Comparison of ENCODE assay signal across 26 mouse cellular contexts in the genomic region with DNA sequence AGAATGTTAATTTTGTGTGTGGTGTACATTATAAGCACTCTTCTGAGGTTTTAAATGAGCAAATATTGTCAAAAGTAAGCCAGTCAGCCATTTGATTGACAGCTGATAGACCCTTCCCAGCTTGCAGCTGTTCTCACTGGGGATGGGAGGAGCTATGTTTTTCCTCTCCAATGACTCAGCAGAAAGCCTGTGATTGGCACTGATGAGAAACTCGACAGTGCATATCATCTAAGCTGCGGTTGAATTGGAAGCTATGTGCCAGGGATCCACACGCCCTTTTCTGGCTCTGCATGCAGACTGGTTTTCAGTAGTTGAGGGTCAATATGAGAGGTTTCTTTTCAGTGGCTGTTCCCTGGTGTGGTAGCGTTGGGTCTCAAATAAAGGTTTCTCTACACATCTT. TPM values are rescaled to one million over a fixed set of nuclear protein-coding genes. Genes with fewer than 3 reads are reported as not detected.
DNase-seq lines count a peak whose midpoint lies in the region; ATAC-seq and TF ChIP-seq lines count a peak whose summit lies in the region.
"Had no signal": no experiment of that assay in that cellular context is flagged by ENCODE, and none has a peak within 500 bp of the region (broad histone marks: within the 10 kb centered on the region; RNA-seq: fewer than 3 reads in every experiment).

No protein-coding gene starts in this region.

- H3K36me3 ChIP-seq in heart, adult 2 months (ENCODE audit: control insufficient read depth, insufficient read depth, low read length), result no peaks in the 10 kb centered on the region
- H3K36me3 ChIP-seq in heart, embryonic 12.5 days, result no peaks in the 10 kb centered on the region
- H3K36me3 ChIP-seq in CH12.LX (replicated peaks in 1 of 2; ENCODE audit: control insufficient read depth in 1 of 2, insufficient read depth in 1 of 2, low read length in 1 of 2), result no peaks in the 10 kb centered on the region
- no peaks in the 10 kb centered on the region for H3K36me3 ChIP-seq in forebrain, embryonic 15.5 days
- H3K36me3 ChIP-seq: heart, embryonic 13.5 days; limb, embryonic 15.5 days; midbrain, embryonic 10.5 days; neural tube, embryonic 12.5 days had no signal

- peaks cover 1% of the 10 kb centered on the region; the same call in 1 of the 2 replicates for H3K4me1 ChIP-seq in heart, adult 2 months (ENCODE audit: control insufficient read depth, insufficient read depth, low read length)
- 0 out of 2 replicates have a peak, but pooled peaks cover under 1% of the 10 kb centered on the region for H3K4me1 ChIP-seq in heart, embryonic 12.5 days (replicated peaks)
- peaks cover 18 to 80% of the 10 kb centered on the region in 2 experiments for H3K4me1 ChIP-seq in CH12.LX (ENCODE audit: control insufficient read depth in 1 of 2, insufficient read depth in 2 of 2)
- H3K4me1 ChIP-seq in forebrain, embryonic 15.5 days, result 0 out of 2 replicates have a peak, but pooled peaks cover 5% of the 10 kb centered on the region
- H3K4me1 ChIP-seq: limb, embryonic 15.5 days; neural tube, embryonic 12.5 days had no signal

- TF ChIP-seq CTCF in heart, adult 2 months (IDR thresholded peaks at IDR 0.05), result no peak
- no peak for TF ChIP-seq CTCF in CH12.LX (conservative IDR thresholded peaks at IDR 0.05 in 1 of 2, IDR thresholded peaks at IDR 0.05 in 1 of 2; ENCODE audit: low read depth in 2 of 2, low read length in 2 of 2)

- 46% methylated on average over 4 of the region's 4 CpGs for WGBS in heart, adult 2 months
- 50% methylated on average over 4 of the region's 4 CpGs for WGBS in heart, embryonic 12.5 days
- WGBS in forebrain, embryonic 15.5 days, result 55% methylated on average over 4 of the region's 4 CpGs

- no peak overlapping the region for H3K4me2 ChIP-seq in heart, embryonic 12.5 days
- no peak overlapping the region for H3K4me2 ChIP-seq in CH12.LX (ENCODE audit: insufficient read depth, low read depth, poor library complexity, severe bottlenecking)
- H3K4me2 ChIP-seq in forebrain, embryonic 15.5 days (replicated peaks), result no peak overlapping the region
- H3K4me2 ChIP-seq: heart, embryonic 13.5 days; limb, embryonic 15.5 days; neural tube, embryonic 12.5 days had no signal

- H3K27me3 ChIP-seq in heart, adult 2 months (ENCODE audit: control insufficient read depth, insufficient read depth, low read length), result no peaks in the 10 kb centered on the region
- peaks cover 37% of the 10 kb centered on the region for H3K27me3 ChIP-seq in heart, embryonic 12.5 days (replicated peaks)
- no peaks in the 10 kb centered on the region for H3K27me3 ChIP-seq in CH12.LX (replicated peaks)
- H3K27me3 ChIP-seq in forebrain, embryonic 15.5 days, result no peaks in the 10 kb centered on the region
- H3K27me3 ChIP-seq: limb, embryonic 15.5 days; neural tube, embryonic 12.5 days had no signal

- H3K27ac ChIP-seq in heart, adult 2 months, result peak overlapping the region; percentile 13; the same call in 1 of the 2 replicates
- H3K27ac ChIP-seq in heart, embryonic 12.5 days (ENCODE audit: poor library complexity, severe bottlenecking), result no peak overlapping the region
- H3K27ac ChIP-seq in CH12.LX (ENCODE audit: insufficient read depth, low read depth), result no peak overlapping the region
- no peak overlapping the region for H3K27ac ChIP-seq in forebrain, embryonic 15.5 days (replicated peaks)
- H3K27ac ChIP-seq: heart, embryonic 13.5 days; limb, embryonic 15.5 days; midbrain, embryonic 10.5 days; neural tube, embryonic 12.5 days had no signal

- H3K9me3 ChIP-seq in heart, embryonic 12.5 days (replicated peaks), result no peaks in the 10 kb centered on the region
- H3K9me3 ChIP-seq in CH12.LX (replicated peaks; ENCODE audit: low read length), result no peaks in the 10 kb centered on the region
- H3K9me3 ChIP-seq in forebrain, embryonic 15.5 days, result no peaks in the 10 kb centered on the region
- H3K9me3 ChIP-seq: heart, embryonic 13.5 days; limb, embryonic 15.5 days; midbrain, embryonic 10.5 days; neural tube, embryonic 12.5 days had no signal

- in situ Hi-C loops in CH12.LX (cut with MboI; ENCODE audit: low pct_ligation_motif_present, low pct_unique_long_range_greater_than_20kb, low sequenced_read_pairs), result loop anchor here (5.0 kb wide), 1 partner anchor 67 kb away; no protein-coding TSS in a partner anchor

- H3K9ac ChIP-seq in heart, adult 2 months (ENCODE audit: low read depth, low read length), result no peak overlapping the region
- H3K9ac ChIP-seq in heart, embryonic 12.5 days, result no peak overlapping the region
- no peak overlapping the region for H3K9ac ChIP-seq in CH12.LX (ENCODE audit: insufficient read depth, low read depth)
- no peak overlapping the region for H3K9ac ChIP-seq in forebrain, embryonic 15.5 days (replicated peaks)
- H3K9ac ChIP-seq: heart, embryonic 13.5 days; limb, embryonic 15.5 days; liver, postnatal 0 days; neural tube, embryonic 12.5 days had no signal

- intact Hi-C loops in heart, adult 2 months (cut with DNase I), result no loop called here

- no peak for DNase-seq in heart, adult 2 months
- DNase-seq in CH12.LX (ENCODE audit: extremely low read depth), result peak; percentile 62
- DNase-seq in ZHBTc4 (ENCODE audit: low read depth, low spot score), result peak; percentile 51
- no peak for DNase-seq in frontal cortex, adult 2 months (ENCODE audit: extremely low spot score in 1 of 2, low spot score in 1 of 2)
- DNase-seq in embryo, embryonic 10.5 days (ENCODE audit: low spot score), result no peak
- DNase-seq: cerebellum, adult 11 months; cerebellum, postnatal 25 days; kidney, adult 9 months; layer of hippocampus, postnatal 36 days; liver, postnatal 0 days; right cerebral cortex, postnatal 4 days had no signal

- H3K79me2 ChIP-seq in heart, adult 2 months (replicated peaks; ENCODE audit: control insufficient read depth, insufficient read depth, low read length), result no peaks in the 10 kb centered on the region
- no peaks in the 10 kb centered on the region for H3K79me2 ChIP-seq in CH12.LX (replicated peaks; ENCODE audit: control insufficient read depth, extremely low read depth, insufficient read depth, poor library complexity, severe bottlenecking)

- no peak for ATAC-seq in heart, embryonic 12.5 days (ENCODE audit: insufficient number of reproducible peaks, low FRiP score)
- ATAC-seq in megakaryocyte-erythroid progenitor cell, adult 5-6 weeks (replicated peaks; ENCODE audit: low FRiP score, low TSS enrichment, poor library complexity, severe bottlenecking), result peak; percentile 21
- ATAC-seq in forebrain, embryonic 15.5 days (replicated peaks), result no peak
- ATAC-seq: CD4-positive, CD25-positive, alpha-beta regulatory T cell, adult 4 months; inflammation-experienced regulatory T-cells, adult 6 months; liver, postnatal 0 days had no signal

- H3K4me3 ChIP-seq in heart, adult 2 months, result no peak overlapping the region
- no peak overlapping the region for H3K4me3 ChIP-seq in heart, embryonic 12.5 days
- H3K4me3 ChIP-seq in CH12.LX (replicated peaks in 1 of 3; ENCODE audit: low read depth in 2 of 3, low read length in 2 of 3, poor library complexity in 1 of 3), result no peak overlapping the region
- no peak overlapping the region for H3K4me3 ChIP-seq in forebrain, embryonic 15.5 days
- H3K4me3 ChIP-seq: heart, embryonic 13.5 days; limb, embryonic 15.5 days; midbrain, embryonic 10.5 days; neural tube, embryonic 12.5 days had no signal

- no peak for TF ChIP-seq POLR2A in heart, adult 2 months (IDR thresholded peaks at IDR 0.05; ENCODE audit: insufficient read depth, low read depth, low read length)
- TF ChIP-seq POLR2A in CH12.LX (IDR thresholded peaks at IDR 0.05; ENCODE audit: low read depth, low read length), result no peak

- dilution Hi-C loops in CH12.LX (cut with MboI; ENCODE audit: extremely low pct_ligation_motif_present, extremely low pct_unique_long_range_greater_than_20kb, low sequenced_read_pairs), result no loop called here

- no peak for TF ChIP-seq EP300 in heart, adult 2 months (IDR thresholded peaks at IDR 0.05; ENCODE audit: insufficient read depth, low read depth, low read length)
- no peak for TF ChIP-seq EP300 in CH12.LX (IDR thresholded peaks at IDR 0.05; ENCODE audit: low read length)

- TF ChIP-seq RAD21 in CH12.LX (IDR thresholded peaks at IDR 0.05; ENCODE audit: low read depth, low read length), result no peak

RNA-seq across cellular contexts. Expression of a gene that starts 20.3 kb away (rescaled TPM):
- total RNA-seq in heart, adult 2 months (2021), result not detected
- polyA plus RNA-seq in heart, adult 2 months (2012; rRNA removed), result not detected in 2 replicates
- not detected in 2 replicates for polyA plus RNA-seq in heart, embryonic 12.5 days (2016; fragmentation: Nextera tagmentation; extraction: Ambion mirVana)
- total RNA-seq in CH12.LX (2012; rRNA removed), result not detected in 2 replicates
- total RNA-seq in CH12.LX (2014; rRNA removed), result not detected in 2 replicates
- 0.08 and 0.09 TPM in 2 replicates for polyA plus RNA-seq in CH12.LX (2012; ENCODE audit: insufficient read length, low read depth)
- not detected in 2 replicates for total RNA-seq in megakaryocyte-erythroid progenitor cell, adult 5-6 weeks (2014; fragmentation: Nextera tagmentation)
- total RNA-seq in megakaryocyte-erythroid progenitor cell, adult 5-6 weeks (2017), result 0.28 TPM in 1 of 2 replicates, not detected in the other
- polyA plus RNA-seq in frontal cortex, adult 2 months (2012; rRNA removed), result not detected in 2 replicates
- polyA plus RNA-seq in forebrain, embryonic 15.5 days (2015; fragmentation: Nextera tagmentation; extraction: Ambion mirVana), result not detected in 2 replicates
- total RNA-seq: gastrocnemius, postnatal 4 days; hematopoietic stem cell, adult 5-6 weeks; left cerebral cortex, postnatal 25 days had no signal
- polyA plus RNA-seq: embryonic facial prominence, embryonic 11.5 days; midbrain, embryonic 10.5 days; neural tube, embryonic 12.5 days had no signal

RNA-seq across cellular contexts. Expression of a gene that starts 36.4 kb away (rescaled TPM):
- total RNA-seq in heart, adult 2 months (2021), result not detected
- not detected in 2 replicates for polyA plus RNA-seq in heart, adult 2 months (2012; rRNA removed)
- polyA plus RNA-seq in heart, embryonic 12.5 days (2016; fragmentation: Nextera tagmentation; extraction: Ambion mirVana), result not detected in 2 replicates
- total RNA-seq in CH12.LX (2012; rRNA removed) (not detected in 2 replicates), CH12.LX (2014; rRNA removed) (not detected in 2 replicates)
- not detected in 2 replicates for polyA plus RNA-seq in CH12.LX (2012; ENCODE audit: insufficient read length, low read depth)
- not detected in 2 replicates for total RNA-seq in megakaryocyte-erythroid progenitor cell, adult 5-6 weeks (2014; fragmentation: Nextera tagmentation)
- total RNA-seq in megakaryocyte-erythroid progenitor cell, adult 5-6 weeks (2017), result not detected in 2 replicates
- not detected in 2 replicates for polyA plus RNA-seq in frontal cortex, adult 2 months (2012; rRNA removed)
- not detected in 2 replicates for polyA plus RNA-seq in forebrain, embryonic 15.5 days (2015; fragmentation: Nextera tagmentation; extraction: Ambion mirVana)
- total RNA-seq: gastrocnemius, postnatal 4 days; hematopoietic stem cell, adult 5-6 weeks; layer of hippocampus, postnatal 36 days; left cerebral cortex, postnatal 25 days had no signal
- polyA plus RNA-seq: CD4-positive, CD25-positive, alpha-beta regulatory T cell, adult 4 months; embryonic facial prominence, embryonic 11.5 days; heart, embryonic 13.5 days; inflammation-experienced regulatory T-cells, adult 6 months; large intestine, adult 2 months; limb, embryonic 15.5 days; midbrain, embryonic 10.5 days; neural tube, embryonic 12.5 days had no signal

RNA-seq across cellular contexts. Expression of a gene that starts 48.0 kb away (rescaled TPM):
- not detected for total RNA-seq in heart, adult 2 months (2021)
- polyA plus RNA-seq in heart, adult 2 months (2012; rRNA removed), result not detected in 2 replicates
- polyA plus RNA-seq in heart, embryonic 12.5 days (2016; fragmentation: Nextera tagmentation; extraction: Ambion mirVana), result not detected in 2 replicates
- total RNA-seq in CH12.LX (2012; rRNA removed) (not detected in 2 replicates), CH12.LX (2014; rRNA removed) (not detected in 2 replicates)
- not detected in 2 replicates for polyA plus RNA-seq in CH12.LX (2012; ENCODE audit: insufficient read length, low read depth)
- total RNA-seq in megakaryocyte-erythroid progenitor cell, adult 5-6 weeks (2014; fragmentation: Nextera tagmentation), result not detected in 2 replicates
- not detected in 2 replicates for total RNA-seq in megakaryocyte-erythroid progenitor cell, adult 5-6 weeks (2017)
- polyA plus RNA-seq in frontal cortex, adult 2 months (2012; rRNA removed), result not detected in 2 replicates
- not detected in 2 replicates for polyA plus RNA-seq in forebrain, embryonic 15.5 days (2015; fragmentation: Nextera tagmentation; extraction: Ambion mirVana)
- total RNA-seq: adrenal gland, adult 18-20 months; gastrocnemius, postnatal 4 days; hematopoietic stem cell, adult 5-6 weeks; layer of hippocampus, postnatal 36 days; left cerebral cortex, postnatal 25 days had no signal
- polyA plus RNA-seq: CD4-positive, CD25-positive, alpha-beta regulatory T cell, adult 4 months; embryonic facial prominence, embryonic 11.5 days; heart, embryonic 13.5 days; inflammation-experienced regulatory T-cells, adult 6 months; large intestine, adult 2 months; limb, embryonic 15.5 days; liver, postnatal 0 days; midbrain, embryonic 10.5 days; neural tube, embryonic 12.5 days had no signal

RNA-seq across cellular contexts. Expression of a gene that starts 51.0 kb away (rescaled TPM):
- total RNA-seq in heart, adult 2 months (2021), result not detected
- polyA plus RNA-seq in heart, adult 2 months (2012; rRNA removed), result 0.62 TPM in 1 of 2 replicates, not detected in the other
- polyA plus RNA-seq in heart, embryonic 12.5 days (2016; fragmentation: Nextera tagmentation; extraction: Ambion mirVana), result 0.17 and 0.28 TPM in 2 replicates
- total RNA-seq in CH12.LX (2012; rRNA removed) (0.08 and 0.13 TPM in 2 replicates), CH12.LX (2014; rRNA removed) (0.36 and 0.42 TPM in 2 replicates)
- polyA plus RNA-seq in CH12.LX (2012; ENCODE audit: insufficient read length, low read depth), result 0.23 TPM in 1 of 2 replicates, not detected in the other
- total RNA-seq in megakaryocyte-erythroid progenitor cell, adult 5-6 weeks (2014; fragmentation: Nextera tagmentation), result not detected in 2 replicates
- total RNA-seq in megakaryocyte-erythroid progenitor cell, adult 5-6 weeks (2017), result not detected in 2 replicates
- polyA plus RNA-seq in frontal cortex, adult 2 months (2012; rRNA removed), result 1.5 TPM in 2 replicates
- polyA plus RNA-seq in forebrain, embryonic 15.5 days (2015; fragmentation: Nextera tagmentation; extraction: Ambion mirVana), result not detected in 2 replicates
- total RNA-seq: adrenal gland, adult 18-20 months; gastrocnemius, postnatal 4 days; hematopoietic stem cell, adult 5-6 weeks had no signal
- polyA plus RNA-seq: embryonic facial prominence, embryonic 11.5 days; midbrain, embryonic 10.5 days; neural tube, embryonic 12.5 days had no signal

Comparison
In these comparisons a context has a peak if more than half of its experiments do, and no peak if none do; other contexts are left out.
1. DNase-seq: peak in CH12.LX (single experiment) and ZHBTc4 (single experiment); none in heart, adult 2 months (0 of 2), frontal cortex, adult 2 months (0 of 2) and embryo, embryonic 10.5 days (single experiment).